Mouse (Mus musculus) gonadal fat pad, adult 2 months (tissue): ENCODE data around the gene Slpi. TPM values are rescaled to one million over a fixed set of nuclear protein-coding genes. Genes with fewer than 3 reads are reported as not detected.

Experiments
- polyA plus RNA-seq: library from polyadenylated mRNA; depleted of rRNA; stranded (reverse); fragments of >200 nt; gene quantifications from 2 replicates; pipeline ENCODE4 v1.2.3, GENCODE M21; 2012; rRNA removed

The Slpi gene
- polyA plus RNA-seq, 1 experiment: 86.1 TPM

Other genes starting within 250 kb of the Slpi start
- 0.46 and 2.2 TPM in 2 replicates for gene Kcns1, start 218.0 kb downstream of the Slpi start, polyA plus RNA-seq
- 0.07 TPM in 1 of 2 replicates, not detected in the other for gene Wfdc5, start 206.4 kb downstream of the Slpi start, polyA plus RNA-seq
- 0.81 TPM in 1 of 2 replicates, not detected in the other for gene Wfdc12, start 198.5 kb downstream of the Slpi start, polyA plus RNA-seq
- 0.63 and 1.6 TPM in 2 replicates for gene Wfdc15a, start 189.0 kb downstream of the Slpi start, polyA plus RNA-seq
- 420 and 765 TPM in 2 replicates for gene Wfdc15b, start 167.4 kb downstream of the Slpi start, polyA plus RNA-seq
- gene Svs2, start 150.6 kb downstream of the Slpi start, polyA plus RNA-seq: 4.1 TPM in 1 of 2 replicates, not detected in the other
- gene Svs3b, start 132.5 kb downstream of the Slpi start, polyA plus RNA-seq: 0.69 TPM in 1 of 2 replicates, not detected in the other
- gene Svs4, start 110.6 kb downstream of the Slpi start, polyA plus RNA-seq: 15.6 TPM in 1 of 2 replicates, not detected in the other
- gene Svs3a, start 99.8 kb downstream of the Slpi start, polyA plus RNA-seq: 3.0 TPM in 1 of 2 replicates, not detected in the other
- 0.27 TPM in 1 of 2 replicates, not detected in the other for gene Svs6, start 72.3 kb downstream of the Slpi start, polyA plus RNA-seq
- gene Svs5, start 56.4 kb downstream of the Slpi start, polyA plus RNA-seq: 32.6 TPM in 1 of 2 replicates, not detected in the other
- 0.03 TPM in 2 replicates for gene Rbpjl, start 14.0 kb upstream of the Slpi start, polyA plus RNA-seq
- gene Matn4, start 16.1 kb upstream of the Slpi start, polyA plus RNA-seq: 0.88 and 1.4 TPM in 2 replicates
- gene Sdc4, start 54.8 kb upstream of the Slpi start, polyA plus RNA-seq: 18.0 and 19.6 TPM in 2 replicates
- 94.8 and 100 TPM in 2 replicates for gene Sys1, start 67.9 kb upstream of the Slpi start, polyA plus RNA-seq
- gene Gm20458, start 71.9 kb upstream of the Slpi start, polyA plus RNA-seq: 21.8 and 25.0 TPM in 2 replicates
- not detected in 2 replicates for gene Trp53tg5, start 84.6 kb upstream of the Slpi start, polyA plus RNA-seq
- 24.8 and 29.5 TPM in 2 replicates for gene Dbndd2, start 97.0 kb upstream of the Slpi start, polyA plus RNA-seq
- gene Pigt, start 108.4 kb upstream of the Slpi start, polyA plus RNA-seq: 97.9 and 128 TPM in 2 replicates
- gene Wfdc2, start 173.3 kb upstream of the Slpi start, polyA plus RNA-seq: 12.1 and 16.0 TPM in 2 replicates
- gene Spint3, start 184.4 kb upstream of the Slpi start, polyA plus RNA-seq: 317 and 597 TPM in 2 replicates
- gene Wfdc6a, start 196.4 kb upstream of the Slpi start, polyA plus RNA-seq: 94.1 and 109 TPM in 2 replicates
- gene Eppin, start 204.5 kb upstream of the Slpi start, polyA plus RNA-seq: 211 and 222 TPM in 2 replicates
- gene Wfdc6b, start 224.4 kb upstream of the Slpi start, polyA plus RNA-seq: 159 and 208 TPM in 2 replicates
- gene Wfdc8, start 224.5 kb upstream of the Slpi start, polyA plus RNA-seq: 341 and 347 TPM in 2 replicates
- gene Wfdc16, start 249.7 kb upstream of the Slpi start, polyA plus RNA-seq: 238 and 428 TPM in 2 replicates